Mouse (Mus musculus) fibroblast of lung, adult 2 months (primary cell): ENCODE measurements at regions not wholly inside any gene's neighbourhood (a gene's known extent, or its start where the extent isn't known, plus 50 kb on each side); places are given as distances from the start of the nearest gene placed in this dataset.

ENCODE experiments used
- DNase-seq: peaks from one replicate; pipeline ENCODE4 v3.0.0-alpha.2; 2011; ENCODE audit warnings: low read depth

- no peak for DNase-seq
Measured at GRCm38 (mm10) chr2:117548273-117548672, 205.5 kb upstream of the Rasgrp1 start.

DNA sequence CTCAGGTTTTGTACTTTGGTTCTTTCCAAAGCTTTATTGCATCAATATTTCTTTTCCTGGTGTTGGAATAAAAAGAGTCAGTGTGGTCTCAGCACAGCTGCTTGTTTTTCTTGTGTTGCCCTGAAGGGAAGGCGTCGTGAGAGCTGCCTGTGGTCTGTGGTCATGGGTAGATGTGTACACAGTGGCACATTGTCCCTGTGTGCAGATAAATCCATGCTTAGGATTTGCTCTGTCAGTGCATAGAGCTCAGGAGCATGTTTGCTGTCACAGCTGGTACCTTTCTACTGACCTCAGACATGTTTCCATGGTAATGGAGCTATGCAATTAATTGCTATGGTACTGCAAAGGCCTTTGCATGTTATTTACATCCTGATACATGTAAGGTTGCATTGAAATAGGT, 213.5 kb upstream of the Rasgrp1 start:
- peak; percentile 35 for DNase-seq

GRCm38 (mm10) chr2:117570987-117571386, 228.2 kb upstream of the Rasgrp1 start:
- DNase-seq, result peak; percentile 18

DNA sequence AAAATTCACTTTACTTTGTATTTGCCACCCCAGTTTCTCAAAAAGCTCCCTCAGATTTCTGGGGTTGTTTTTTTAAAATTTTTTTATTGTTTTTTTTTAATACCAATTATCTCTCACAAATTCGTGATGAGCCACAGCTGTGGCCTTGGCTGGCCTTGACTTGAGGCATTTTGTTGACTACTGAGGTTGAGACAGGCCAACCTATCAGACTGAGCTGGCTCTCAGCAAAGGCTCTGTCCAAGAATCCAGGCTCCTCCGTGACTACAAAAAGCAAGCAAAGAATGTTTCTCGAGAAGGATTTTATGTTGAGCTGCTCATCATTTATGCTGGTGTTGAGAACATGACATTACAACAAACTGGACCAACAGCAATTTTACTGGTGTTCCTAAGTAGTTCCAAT, 244.6 kb upstream of the Rasgrp1 start:
- no peak for DNase-seq

DNA sequence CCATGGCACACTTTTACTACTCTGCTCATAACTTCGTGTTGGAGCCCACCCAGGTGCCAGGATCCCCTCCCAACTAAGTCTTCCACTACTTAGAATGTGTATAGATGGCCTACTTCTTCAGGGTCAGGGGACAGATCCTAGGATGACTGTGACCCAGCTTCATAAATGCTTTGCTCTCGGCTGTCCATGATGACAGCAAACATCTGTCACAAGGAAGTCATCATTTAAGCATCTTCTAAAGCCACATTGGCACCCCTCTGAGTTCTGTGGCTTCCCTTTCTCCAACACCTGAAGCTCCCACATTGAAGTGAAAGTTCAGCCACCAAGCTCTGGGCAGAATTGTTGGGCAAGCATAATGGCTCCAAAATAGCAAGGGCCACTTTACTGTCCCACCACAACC, 252.2 kb upstream of the Rasgrp1 start:
- DNase-seq, result no peak

DNA sequence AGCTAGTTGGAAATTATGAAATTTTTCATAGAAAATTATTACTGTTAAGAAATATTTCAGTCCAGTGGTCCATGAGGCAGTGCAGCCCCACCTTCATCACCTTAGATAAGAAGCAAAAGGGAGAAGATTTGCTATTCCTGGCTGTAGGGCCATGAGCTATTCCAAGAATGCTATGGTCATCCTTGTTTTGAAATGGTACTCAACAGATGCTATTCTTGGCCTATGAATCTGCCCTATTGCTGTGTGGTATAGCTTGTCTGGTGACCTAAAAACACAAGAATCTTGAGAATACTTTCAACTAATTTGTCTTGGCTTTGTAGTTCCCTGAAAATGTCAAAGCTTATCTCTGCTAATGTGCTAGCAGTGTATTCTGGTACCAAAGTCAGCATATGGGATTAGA, 254.8 kb upstream of the Rasgrp1 start:
- no peak for DNase-seq

DNA sequence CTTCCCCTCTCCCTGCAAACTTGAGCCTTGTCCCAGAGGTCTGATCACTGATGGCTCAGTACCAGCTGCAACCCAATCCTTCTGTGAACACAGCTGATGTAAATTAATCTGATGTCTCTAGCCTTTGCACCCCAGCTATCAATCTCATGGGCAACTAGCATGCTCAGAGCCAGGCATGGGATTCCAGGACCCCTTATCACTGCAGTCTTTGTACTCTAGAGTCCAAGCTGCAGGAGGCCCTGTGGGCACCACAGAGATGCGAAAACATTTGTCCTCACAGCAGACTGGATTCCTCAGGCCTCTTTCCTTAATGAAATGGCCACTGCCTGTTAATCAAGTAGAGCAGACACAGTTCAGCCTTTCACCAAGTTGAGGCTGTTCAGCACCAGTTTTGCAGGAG, 272.0 kb upstream of the Rasgrp1 start:
- DNase-seq, result no peak

DNA sequence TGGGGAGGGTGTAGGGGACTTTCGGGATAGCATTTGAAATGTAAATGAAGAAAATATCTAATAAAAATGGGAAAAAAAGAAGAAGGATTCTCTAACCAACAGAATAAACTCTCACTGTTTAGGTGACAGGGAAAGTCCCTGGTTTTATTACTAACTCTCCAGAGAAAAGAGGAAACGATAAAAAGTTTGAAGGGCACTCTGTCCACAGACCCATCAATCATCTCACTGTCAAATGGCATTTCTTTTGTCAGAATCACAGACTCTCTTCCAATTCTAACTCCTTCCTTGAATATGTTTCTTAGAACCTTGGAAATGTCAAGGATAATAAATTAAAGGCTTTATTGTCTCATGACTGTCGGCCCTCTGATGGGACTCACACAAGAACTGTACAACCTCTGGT, 275.3 kb upstream of the Rasgrp1 start:
- no peak for DNase-seq

- no peak for DNase-seq
Measured at GRCm38 (mm10) chr2:117623955-117624354, 281.2 kb upstream of the Rasgrp1 start.

- no peak for DNase-seq
Measured at GRCm38 (mm10) chr2:117634906-117635305, 292.1 kb upstream of the Rasgrp1 start.

GRCm38 (mm10) chr2:117637397-117637796, 294.6 kb upstream of the Rasgrp1 start:
- DNase-seq, result no peak

DNA sequence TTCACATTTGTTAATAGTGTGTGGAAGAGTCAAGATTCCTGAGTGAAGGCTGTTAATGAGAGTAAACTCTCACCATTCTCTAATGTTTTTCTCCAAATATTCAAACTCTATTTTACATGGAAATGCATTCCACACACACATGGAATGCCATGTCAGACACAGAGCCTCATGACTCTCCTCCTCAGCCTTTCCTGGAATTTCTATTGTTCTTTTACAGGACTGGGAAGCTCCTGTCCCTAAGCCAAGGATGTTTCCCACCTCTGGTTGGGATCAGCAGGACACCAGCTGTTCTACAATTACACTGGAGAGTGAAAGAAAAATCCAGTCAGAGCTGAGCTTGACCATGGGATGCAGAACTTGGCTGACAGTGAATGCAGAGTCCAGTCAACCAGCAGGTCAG, 309.3 kb upstream of the Rasgrp1 start:
- DNase-seq, result no peak

- DNase-seq, result no peak
Measured at GRCm38 (mm10) chr2:117652647-117653046, 309.8 kb upstream of the Rasgrp1 start.

DNA sequence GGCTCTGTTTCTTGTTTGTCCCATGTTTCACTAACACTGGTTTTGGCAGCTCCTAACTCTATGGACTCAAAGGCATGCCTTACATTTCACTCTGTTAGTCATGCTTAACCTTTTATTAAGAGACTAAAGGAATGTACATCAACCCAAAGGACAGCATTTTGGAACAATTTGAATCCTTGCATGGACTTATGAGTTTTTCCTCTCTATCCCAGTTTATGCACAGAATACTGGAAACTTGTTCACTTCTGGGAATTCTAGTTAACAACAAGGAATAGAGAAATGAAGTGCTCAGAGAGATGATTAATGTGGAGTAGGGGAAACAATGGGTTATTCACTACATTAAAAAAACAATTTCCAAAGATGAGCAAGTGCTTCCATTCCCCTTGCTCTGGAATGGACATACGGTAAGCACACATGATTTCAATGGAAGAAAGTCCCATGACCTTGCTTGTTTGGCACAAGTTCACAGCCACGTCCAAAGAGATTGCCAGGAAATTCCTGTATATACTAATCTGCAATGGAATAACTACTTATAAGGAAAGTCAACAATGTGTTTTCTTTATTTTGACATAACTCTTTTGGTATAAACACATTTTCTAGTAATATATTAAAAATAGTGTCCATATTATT, 313.9 kb upstream of the Rasgrp1 start:
- DNase-seq, result no peak

DNA sequence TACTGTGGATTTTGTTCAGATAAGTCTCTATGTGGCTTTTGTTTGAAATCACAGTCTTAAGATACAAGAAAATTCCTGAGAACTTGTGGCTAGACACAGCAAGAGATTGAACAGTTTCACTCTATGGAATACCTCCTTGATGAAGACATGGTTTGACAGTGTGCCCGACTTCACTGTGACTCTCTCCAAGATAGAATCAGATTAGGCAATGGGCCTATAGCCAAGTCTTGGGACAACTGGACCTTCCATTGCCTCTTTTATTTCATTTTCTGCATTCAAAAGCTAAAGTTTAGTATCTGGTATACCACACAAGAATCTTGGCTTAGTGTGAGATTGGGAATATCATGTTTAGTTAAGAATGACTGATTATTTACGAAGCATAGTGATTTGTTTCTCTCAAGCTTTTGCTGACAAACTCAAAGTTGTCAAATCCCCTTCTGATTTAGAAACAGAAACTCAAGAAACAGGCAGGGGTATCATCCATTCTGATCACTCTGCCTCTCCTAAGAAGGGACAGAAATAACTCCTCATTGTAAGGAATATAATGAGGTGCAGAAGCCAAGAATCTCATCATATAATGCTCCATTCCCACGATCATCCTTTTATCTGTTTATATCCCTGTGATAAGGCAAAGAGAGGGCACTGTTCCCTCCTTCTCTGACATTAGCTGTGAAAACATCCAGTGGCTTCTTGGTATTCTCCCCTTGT, 317.6 kb upstream of the Rasgrp1 start:
- no peak for DNase-seq

DNA sequence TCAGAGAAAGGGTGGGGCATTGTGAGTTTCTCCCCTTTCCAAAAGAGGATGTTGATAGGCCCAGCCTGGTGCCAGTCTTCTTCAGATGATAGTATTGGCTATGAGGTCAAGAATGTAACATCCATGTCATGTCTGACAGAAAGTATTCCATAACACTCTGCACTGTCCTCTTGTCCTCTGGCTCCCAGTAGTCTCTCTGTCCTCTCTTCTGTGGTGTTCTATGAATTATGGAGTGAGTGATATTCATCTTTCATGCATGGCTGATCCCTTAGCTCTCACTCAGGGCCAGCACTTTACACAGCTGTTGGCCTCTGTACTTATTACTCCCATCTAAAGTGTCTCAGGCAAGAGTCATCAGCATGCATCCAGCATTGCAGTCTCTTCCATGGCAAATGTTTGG, 319.9 kb upstream of the Rasgrp1 start:
- DNase-seq, result no peak

GRCm38 (mm10) chr2:117666528-117666927, 323.7 kb upstream of the Rasgrp1 start:
- peak; percentile 85 for DNase-seq

GRCm38 (mm10) chr2:117668137-117668536, 325.3 kb upstream of the Rasgrp1 start:
- peak; percentile 81 for DNase-seq

GRCm38 (mm10) chr2:117674877-117675276, 332.1 kb upstream of the Rasgrp1 start:
- peak; percentile 57 for DNase-seq

DNA sequence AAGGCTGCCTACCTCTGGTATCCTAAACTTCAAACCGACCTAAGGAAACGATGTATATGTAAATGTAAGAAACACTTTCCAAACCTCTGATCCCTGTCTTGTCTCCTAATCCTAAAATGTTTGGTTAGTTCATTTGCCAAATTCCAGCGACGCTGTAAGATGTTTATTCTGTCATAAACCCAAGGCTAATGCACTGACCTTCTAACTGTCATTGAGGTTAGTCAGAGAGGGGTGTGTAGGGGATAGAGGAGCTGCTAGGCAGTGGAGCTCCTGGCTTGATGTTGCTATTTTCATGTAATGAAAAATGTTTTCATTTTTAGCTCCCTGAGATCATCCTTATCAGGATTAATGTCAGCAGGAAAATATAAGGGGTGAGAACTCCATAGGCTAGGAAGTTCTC, 335.8 kb upstream of the Rasgrp1 start:
- DNase-seq, result no peak

DNA sequence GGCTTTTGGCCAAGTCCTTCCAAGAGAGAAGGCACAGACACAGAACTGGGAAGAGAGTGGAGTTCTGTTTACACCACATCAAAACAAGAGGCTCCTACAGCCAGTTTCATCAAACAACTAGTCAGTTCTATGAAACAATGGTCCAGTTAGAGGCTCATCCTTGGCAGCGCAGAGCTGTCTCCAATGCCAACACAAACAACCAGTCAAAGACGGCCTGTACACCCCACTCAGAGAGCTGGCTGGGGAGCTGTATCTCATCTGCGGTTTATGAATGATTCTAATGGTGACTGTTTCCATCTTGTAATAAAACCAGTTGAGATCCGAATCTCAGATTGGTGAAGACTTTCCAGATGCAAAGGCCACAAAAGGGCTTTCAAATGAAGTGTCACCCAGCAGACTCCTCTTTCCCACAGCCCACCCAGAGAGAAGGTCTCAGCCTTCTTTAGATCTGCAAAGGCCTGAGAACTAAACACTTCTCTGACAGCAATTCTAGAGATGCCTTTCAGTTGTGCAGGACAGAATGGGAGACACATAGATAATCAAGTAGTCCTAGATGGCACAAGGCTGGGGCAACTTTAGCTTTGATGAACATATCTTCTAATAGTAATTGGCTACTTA, 343.1 kb upstream of the Rasgrp1 start:
- no peak for DNase-seq

DNA sequence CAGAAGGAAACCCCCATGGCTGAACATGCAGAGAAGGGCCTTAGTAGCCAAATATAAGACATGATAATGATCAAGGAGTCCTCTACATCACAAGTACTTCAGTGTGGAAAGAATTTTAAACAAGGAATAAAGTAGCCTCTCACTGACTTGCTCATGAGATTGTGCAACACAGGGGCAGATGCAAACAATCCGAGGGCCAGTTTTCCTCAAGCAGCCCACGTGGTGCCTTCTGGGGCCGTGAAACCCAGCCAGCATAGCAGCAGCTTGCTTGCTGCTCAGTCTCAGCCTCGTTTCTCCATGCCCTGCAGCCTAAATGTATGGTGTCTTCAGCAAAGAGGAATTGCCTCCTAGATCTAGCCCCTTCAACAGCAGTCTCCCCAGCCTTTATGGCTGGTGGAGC, 350.7 kb upstream of the Rasgrp1 start:
- DNase-seq, result no peak

DNA sequence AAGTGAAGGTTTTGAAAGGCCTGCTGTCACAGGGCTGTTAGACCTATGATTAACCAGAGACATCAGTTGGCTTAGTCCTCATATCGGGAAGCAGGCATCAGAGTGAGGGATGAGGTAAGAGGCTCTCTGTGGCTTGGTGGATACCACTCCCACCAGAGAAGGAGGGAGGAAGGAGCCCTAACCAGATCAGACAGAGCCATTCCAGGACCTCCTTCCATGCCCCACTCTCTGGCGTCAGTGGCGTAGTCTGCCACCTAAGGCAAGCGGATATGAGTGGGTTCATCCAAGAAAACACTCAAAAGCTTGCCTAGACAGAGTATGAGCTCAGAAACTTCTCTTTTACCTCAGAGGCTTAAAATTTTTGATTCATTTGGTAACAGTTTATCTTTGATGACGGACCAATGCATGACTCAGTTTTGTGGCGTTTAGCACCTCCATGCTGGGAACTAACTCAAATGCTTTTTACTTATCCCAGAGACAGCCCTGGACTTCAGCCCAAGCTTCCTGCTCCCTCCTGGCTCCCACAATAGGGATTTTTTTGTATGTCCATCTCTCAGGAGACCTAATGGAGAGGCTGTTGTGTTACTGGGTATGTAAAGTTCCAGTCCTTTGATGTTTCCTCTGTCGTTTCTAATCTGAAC, 367.5 kb upstream of the Rasgrp1 start:
- DNase-seq, result peak; percentile 85
